Mouse (Mus musculus): Measurements from ENCODE around the gene Serhl. TPM values are rescaled to one million over a fixed set of nuclear protein-coding genes. Genes with fewer than 3 reads are reported as not detected.

Serhl gene
- total and polyA plus RNA-seq, 2 experiments: 58.1 to 80.6 TPM

- 25% methylated on average over 6 of the region's 6 CpGs for WGBS
- H3K27ac ChIP-seq (replicated peaks; ENCODE audit: insufficient read depth, low read depth, low read length): peak overlapping the region; percentile 74
Observed at GRCm38 (mm10) chr15:83155672-83156419, 66.5 kb downstream of the Serhl start.

DNA sequence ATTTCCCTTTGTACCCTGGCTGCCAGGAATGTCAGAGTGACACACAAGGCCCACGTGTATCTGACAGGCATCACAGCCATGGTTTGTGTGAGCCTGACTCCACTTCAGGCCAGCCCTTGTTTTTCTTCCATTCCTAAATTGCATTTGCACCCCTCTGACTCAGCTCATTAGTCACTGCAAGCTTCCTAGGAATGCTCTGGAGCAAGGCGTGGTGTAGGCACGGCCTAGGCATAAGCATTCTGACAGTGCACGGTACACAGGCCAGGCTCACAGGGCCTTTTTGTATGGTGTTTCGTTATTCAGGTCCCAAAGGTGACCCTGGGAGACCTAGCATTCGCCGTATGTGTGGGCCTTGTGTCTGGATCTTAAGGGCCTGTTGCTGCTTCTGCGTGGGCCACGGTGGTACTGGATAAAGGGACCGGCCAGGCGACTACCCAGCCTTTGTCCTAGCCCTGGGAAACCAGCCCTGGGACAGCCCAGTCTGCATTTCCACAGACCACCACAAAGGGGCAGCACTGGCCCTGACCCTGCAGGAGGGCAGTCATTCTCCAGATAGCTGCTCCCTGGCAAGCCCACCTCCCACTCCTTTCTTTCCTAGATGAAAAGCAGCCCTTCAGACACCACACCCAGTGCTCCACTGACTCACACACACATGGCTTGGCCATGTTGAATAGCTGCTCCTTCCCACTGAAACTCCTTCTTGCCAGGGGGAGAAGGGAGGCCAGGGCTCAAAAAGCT lies 67.8 kb downstream of the Serhl start:
- peak; percentile 60 for DNase-seq (ENCODE audit: extremely low read depth, low read depth, low spot score)
- TF ChIP-seq CTCF (IDR thresholded peaks at IDR 0.05; ENCODE audit: low read depth, low read length): peak; percentile 96
- no peak for TF ChIP-seq POLR2A (IDR thresholded peaks at IDR 0.05; ENCODE audit: extremely low read depth, insufficient read depth, low read length)
- Histone ChIP-seq H3K4me3 (ENCODE audit: insufficient read depth, low read depth, low read length) (no peak overlapping the region), H3K27ac (replicated peaks; ENCODE audit: insufficient read depth, low read depth, low read length) (peak overlapping the region; percentile 70), H3K27me3 (ENCODE audit: control insufficient read depth, insufficient read depth, low read length) (no peaks in the 10 kb centered on the region), H3K9ac (ENCODE audit: low read depth, low read length) (peak overlapping the region; percentile 11), H3K4me1 (ENCODE audit: control insufficient read depth, insufficient read depth, low read length) (peaks cover 34% of the 10 kb centered on the region), H3K79me2 (ENCODE audit: control insufficient read depth, insufficient read depth, low read length) (peaks cover 7% of the 10 kb centered on the region; the same call in 1 of the 2 replicates), H3K36me3 (ENCODE audit: control insufficient read depth, insufficient read depth, low read length) (peaks cover 31% of the 10 kb centered on the region)
- 41% methylated on average over 11 of the region's 11 CpGs for WGBS

More at GRCm38 (mm10) chr15:83155672-83156419, 66.5 kb downstream of the Serhl start:
- DNase-seq (ENCODE audit: extremely low read depth, low read depth, low spot score): peak; percentile 92
- Histone ChIP-seq H3K79me2 (ENCODE audit: control insufficient read depth, insufficient read depth, low read length) (peaks cover 2% of the 10 kb centered on the region; the same call in 1 of the 2 replicates), H3K4me3 (ENCODE audit: insufficient read depth, low read depth, low read length) (0 out of 2 replicates have a peak overlapping the region, but pooled peaks have one; percentile 1), H3K36me3 (ENCODE audit: control insufficient read depth, insufficient read depth, low read length) (peaks cover 26% of the 10 kb centered on the region), H3K27me3 (ENCODE audit: control insufficient read depth, insufficient read depth, low read length) (no peaks in the 10 kb centered on the region), H3K4me1 (ENCODE audit: control insufficient read depth, insufficient read depth, low read length) (peaks cover 28% of the 10 kb centered on the region), H3K9ac (ENCODE audit: low read depth, low read length) (peak overlapping the region; percentile 56)
- TF ChIP-seq CTCF (IDR thresholded peaks at IDR 0.05; ENCODE audit: low read depth, low read length) (no peak), POLR2A (IDR thresholded peaks at IDR 0.05; ENCODE audit: extremely low read depth, insufficient read depth, low read length) (0 out of 2 replicates have a peak, but pooled peaks have one; percentile 31)

DNA sequence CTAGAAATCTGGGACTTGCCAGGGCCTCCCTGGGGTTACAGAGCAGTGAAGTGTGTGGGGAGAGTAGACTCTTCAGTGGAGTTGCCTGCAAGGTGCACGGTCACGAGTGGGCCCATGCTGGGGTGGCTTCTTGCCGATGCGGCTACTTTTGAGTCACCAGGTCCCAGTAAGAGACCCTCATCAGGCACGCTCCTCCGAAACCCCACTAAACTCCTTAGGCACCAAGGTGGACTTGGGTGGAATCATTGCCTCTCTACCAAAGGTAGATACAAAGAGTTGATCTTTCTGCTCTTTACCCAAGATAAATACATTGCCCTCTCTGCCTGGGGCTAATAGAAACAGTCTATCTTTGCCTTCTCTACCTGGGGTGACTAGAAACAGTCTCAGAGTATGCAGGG lies 68.4 kb downstream of the Serhl start:
- Histone ChIP-seq H3K4me3 (ENCODE audit: insufficient read depth, low read depth, low read length) (no peak overlapping the region), H3K79me2 (ENCODE audit: control insufficient read depth, insufficient read depth, low read length) (peaks cover 9% of the 10 kb centered on the region; the same call in 1 of the 2 replicates), H3K36me3 (ENCODE audit: control insufficient read depth, insufficient read depth, low read length) (peaks cover 31% of the 10 kb centered on the region), H3K27ac (replicated peaks; ENCODE audit: insufficient read depth, low read depth, low read length) (peak overlapping the region; percentile 23; the same call in 1 of the 2 replicates), H3K27me3 (ENCODE audit: control insufficient read depth, insufficient read depth, low read length) (no peaks in the 10 kb centered on the region), H3K9ac (ENCODE audit: low read depth, low read length) (peak overlapping the region; percentile 11; the same call in 1 of the 2 replicates), H3K4me1 (ENCODE audit: control insufficient read depth, insufficient read depth, low read length) (peaks cover 39% of the 10 kb centered on the region)
- no peak for DNase-seq (ENCODE audit: extremely low read depth, low read depth, low spot score)
- TF ChIP-seq POLR2A (IDR thresholded peaks at IDR 0.05; ENCODE audit: extremely low read depth, insufficient read depth, low read length): no peak
- no peak for TF ChIP-seq CTCF (IDR thresholded peaks at IDR 0.05; ENCODE audit: low read depth, low read length)
- 95% methylated on average over 6 of the region's 6 CpGs for WGBS

DNA sequence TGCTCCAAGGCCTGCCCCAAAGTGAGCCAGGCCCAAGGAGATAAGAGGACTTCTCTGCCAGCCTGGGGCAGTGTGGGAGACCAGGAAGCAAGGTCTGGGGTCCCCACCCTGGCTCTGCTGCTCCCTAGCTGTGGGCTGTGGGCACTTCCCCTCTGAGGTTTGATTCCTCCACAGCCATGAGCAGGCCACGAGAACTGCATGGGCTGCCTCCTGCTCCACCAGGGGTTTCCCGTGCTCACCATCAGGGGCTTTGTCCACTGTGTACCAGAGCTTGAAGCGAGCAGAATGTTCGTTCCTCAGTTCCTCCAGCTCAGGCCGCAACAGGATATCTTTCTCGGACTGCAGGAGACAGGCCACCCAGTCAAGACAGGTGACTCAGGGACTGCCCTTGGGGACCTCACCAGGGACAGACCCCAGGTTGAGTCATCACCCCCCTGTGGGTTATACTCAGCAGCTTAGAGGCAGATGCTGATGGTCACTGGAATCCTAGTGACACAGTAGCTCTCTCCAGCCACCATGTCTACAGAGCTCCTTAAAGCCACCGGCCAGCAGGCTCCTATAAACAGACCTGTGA lies 69.4 kb downstream of the Serhl start:
- peaks cover 9% of the 10 kb centered on the region; the same call in 1 of the 2 replicates for H3K79me2 ChIP-seq (ENCODE audit: control insufficient read depth, insufficient read depth, low read length)
- peaks cover 43% of the 10 kb centered on the region for H3K4me1 ChIP-seq (ENCODE audit: control insufficient read depth, insufficient read depth, low read length)
- no peaks in the 10 kb centered on the region for H3K27me3 ChIP-seq (ENCODE audit: control insufficient read depth, insufficient read depth, low read length)
- no peak overlapping the region for H3K4me3 ChIP-seq (ENCODE audit: insufficient read depth, low read depth, low read length)
- no peak overlapping the region for H3K9ac ChIP-seq (ENCODE audit: low read depth, low read length)
- WGBS: 86% methylated on average over 7 of the region's 7 CpGs
- no peak for DNase-seq (ENCODE audit: extremely low read depth, low read depth, low spot score)
- peaks cover 27% of the 10 kb centered on the region for H3K36me3 ChIP-seq (ENCODE audit: control insufficient read depth, insufficient read depth, low read length)
- peak overlapping the region; percentile 28 for H3K27ac ChIP-seq (replicated peaks; ENCODE audit: insufficient read depth, low read depth, low read length)
- TF ChIP-seq CTCF (IDR thresholded peaks at IDR 0.05; ENCODE audit: low read depth, low read length) (no peak), POLR2A (IDR thresholded peaks at IDR 0.05; ENCODE audit: extremely low read depth, insufficient read depth, low read length) (no peak)

- WGBS: 50% methylated on average over 9 of the region's 9 CpGs
- peak overlapping the region; percentile 46 for H3K27ac ChIP-seq (replicated peaks; ENCODE audit: insufficient read depth, low read depth, low read length)
Observed at GRCm38 (mm10) chr15:83159823-83160222, 70.5 kb downstream of the Serhl start.

More at GRCm38 (mm10) chr15:83159823-83160222, 70.5 kb downstream of the Serhl start:
- Histone ChIP-seq H3K79me2 (ENCODE audit: control insufficient read depth, insufficient read depth, low read length) (peaks cover 9% of the 10 kb centered on the region; the same call in 1 of the 2 replicates), H3K9ac (ENCODE audit: low read depth, low read length) (0 out of 2 replicates have a peak overlapping the region, but pooled peaks have one; percentile 2), H3K4me3 (ENCODE audit: insufficient read depth, low read depth, low read length) (no peak overlapping the region), H3K4me1 (ENCODE audit: control insufficient read depth, insufficient read depth, low read length) (peaks cover 48% of the 10 kb centered on the region), H3K36me3 (ENCODE audit: control insufficient read depth, insufficient read depth, low read length) (peaks cover 26% of the 10 kb centered on the region), H3K27me3 (ENCODE audit: control insufficient read depth, insufficient read depth, low read length) (no peaks in the 10 kb centered on the region)
- TF ChIP-seq POLR2A (IDR thresholded peaks at IDR 0.05; ENCODE audit: extremely low read depth, insufficient read depth, low read length) (no peak), CTCF (IDR thresholded peaks at IDR 0.05; ENCODE audit: low read depth, low read length) (no peak)
- no peak for DNase-seq (ENCODE audit: extremely low read depth, low read depth, low spot score)
